In the genomic region with DNA sequence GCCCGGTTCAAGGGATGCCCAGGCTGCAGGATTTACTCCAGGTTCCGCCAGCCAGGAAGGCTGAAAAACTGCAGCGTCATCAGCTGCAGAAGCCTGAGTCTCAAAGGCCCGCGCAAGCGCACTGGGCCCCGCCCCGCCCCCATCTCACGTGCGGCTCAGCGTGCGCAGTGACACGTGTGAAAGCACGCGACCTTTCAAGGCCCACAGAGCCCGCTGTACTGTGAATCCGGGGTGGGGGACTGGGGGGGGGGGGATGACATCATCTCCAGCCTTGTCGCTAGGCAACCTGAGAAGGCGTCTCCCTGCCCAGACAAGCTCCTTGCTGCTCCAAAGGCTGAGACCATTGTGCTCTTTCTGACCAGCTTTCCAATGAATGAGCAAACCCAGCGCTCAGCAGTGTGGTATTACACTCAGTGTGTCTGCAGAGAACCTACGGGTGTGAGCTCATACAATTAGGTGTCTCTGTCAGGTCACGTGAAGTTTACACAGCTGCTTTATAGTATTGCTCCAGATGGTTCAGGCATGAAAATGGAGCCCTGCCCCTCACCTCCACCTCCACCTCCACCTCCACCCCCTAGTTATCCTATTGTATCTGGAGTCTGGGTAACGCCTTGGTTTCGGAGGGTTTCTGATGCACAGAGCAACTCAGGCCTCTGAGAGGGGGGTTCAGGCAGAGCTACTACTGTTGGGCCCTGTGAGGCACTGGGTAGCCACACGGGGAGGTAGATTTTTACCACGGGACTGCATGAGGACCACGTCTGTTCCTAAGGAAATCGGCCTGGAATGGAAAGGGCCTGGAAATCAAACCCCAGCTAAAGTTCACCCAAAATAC, we compare ENCODE assay signal across 7 mouse cellular contexts. TPM values are rescaled to one million over a fixed set of nuclear protein-coding genes. Genes with fewer than 3 reads are reported as not detected.
DNase-seq lines count a peak whose midpoint lies in the region; ATAC-seq and TF ChIP-seq lines count a peak whose summit lies in the region.

No protein-coding gene starts in this region.

- no peaks in the 10 kb centered on the region for H3K9me3 ChIP-seq in embryonic facial prominence, embryonic 12.5 days
- no peaks in the 10 kb centered on the region for H3K9me3 ChIP-seq in limb, embryonic 11.5 days (ENCODE audit: control insufficient read depth, low read length)
- no peaks in the 10 kb centered on the region for H3K9me3 ChIP-seq in midbrain, embryonic 13.5 days

- peak overlapping the region; percentile 30; the same call in 1 of the 2 replicates for H3K27ac ChIP-seq in embryonic facial prominence, embryonic 12.5 days
- peak overlapping the region; percentile 31 for H3K27ac ChIP-seq in heart, adult 2 months
- H3K27ac ChIP-seq in kidney, adult 2 months (ENCODE audit: insufficient read depth, low read depth, low read length) = no peak overlapping the region
- no peak overlapping the region for H3K27ac ChIP-seq in limb, embryonic 11.5 days (replicated peaks; ENCODE audit: low read depth, low read length)
- H3K27ac ChIP-seq in midbrain, embryonic 13.5 days = peak overlapping the region; percentile 68

- peak; percentile 57 for TF ChIP-seq POLR2A in heart, adult 2 months (IDR thresholded peaks at IDR 0.05; ENCODE audit: insufficient read depth, low read depth, low read length)
- no peak for TF ChIP-seq POLR2A in kidney, adult 2 months (IDR thresholded peaks at IDR 0.05; ENCODE audit: low read depth, low read length)

- no peak for TF ChIP-seq CTCF in heart, adult 2 months (IDR thresholded peaks at IDR 0.05)
- no peak for TF ChIP-seq CTCF in kidney, adult 2 months (conservative IDR thresholded peaks at IDR 0.05; ENCODE audit: insufficient read depth, insufficient read length, low read depth, low read length)

- peaks cover 10% of the 10 kb centered on the region; the same call in 1 of the 2 replicates for H3K4me1 ChIP-seq in embryonic facial prominence, embryonic 12.5 days
- H3K4me1 ChIP-seq in heart, adult 2 months (ENCODE audit: control insufficient read depth, insufficient read depth, low read length) = peaks cover 13% of the 10 kb centered on the region
- H3K4me1 ChIP-seq in kidney, adult 2 months (ENCODE audit: control insufficient read depth, insufficient read depth, low read length) = peaks cover 5% of the 10 kb centered on the region; the same call in 1 of the 2 replicates
- H3K4me1 ChIP-seq in limb, embryonic 11.5 days (ENCODE audit: control insufficient read depth, insufficient read depth, low read length) = peaks cover 10% of the 10 kb centered on the region
- H3K4me1 ChIP-seq in midbrain, embryonic 13.5 days (replicated peaks) = peaks cover 22% of the 10 kb centered on the region

- H3K9ac ChIP-seq in embryonic facial prominence, embryonic 12.5 days = peak overlapping the region; percentile 36; the same call in 1 of the 2 replicates
- H3K9ac ChIP-seq in heart, adult 2 months (ENCODE audit: low read depth, low read length) = peak overlapping the region; percentile 36; the same call in 1 of the 2 replicates
- no peak overlapping the region for H3K9ac ChIP-seq in limb, embryonic 11.5 days (ENCODE audit: low read length)
- H3K9ac ChIP-seq in midbrain, embryonic 13.5 days (replicated peaks) = peak overlapping the region; percentile 39; the same call in 1 of the 2 replicates

- peak overlapping the region; percentile 25 for H3K4me3 ChIP-seq in embryonic facial prominence, embryonic 12.5 days
- no peak overlapping the region for H3K4me3 ChIP-seq in heart, adult 2 months
- H3K4me3 ChIP-seq in kidney, adult 2 months (ENCODE audit: insufficient read depth, low read depth, low read length) = no peak overlapping the region
- H3K4me3 ChIP-seq in limb, embryonic 11.5 days (ENCODE audit: low read depth, low read length) = peak overlapping the region; percentile 16
- peak overlapping the region; percentile 23 for H3K4me3 ChIP-seq in midbrain, embryonic 13.5 days (replicated peaks)

- H3K36me3 ChIP-seq in embryonic facial prominence, embryonic 12.5 days = no peaks in the 10 kb centered on the region
- peaks cover 11% of the 10 kb centered on the region for H3K36me3 ChIP-seq in heart, adult 2 months (ENCODE audit: control insufficient read depth, insufficient read depth, low read length)
- H3K36me3 ChIP-seq in kidney, adult 2 months (ENCODE audit: control insufficient read depth, insufficient read depth, low read length) = no peaks in the 10 kb centered on the region
- H3K36me3 ChIP-seq in limb, embryonic 11.5 days (ENCODE audit: control insufficient read depth, insufficient read depth, low read length) = no peaks in the 10 kb centered on the region
- no peaks in the 10 kb centered on the region for H3K36me3 ChIP-seq in midbrain, embryonic 13.5 days

- peak; percentile 89 for ATAC-seq in embryonic facial prominence, embryonic 12.5 days (ENCODE audit: insufficient number of reproducible peaks, insufficient read depth, low FRiP score, low TSS enrichment)
- ATAC-seq in limb, embryonic 11.5 days (ENCODE audit: insufficient number of reproducible peaks, low FRiP score, low TSS enrichment, low read depth) = peak; percentile 89
- peak; percentile 97 for ATAC-seq in midbrain, embryonic 13.5 days

- H3K27me3 ChIP-seq in embryonic facial prominence, embryonic 12.5 days = no peaks in the 10 kb centered on the region
- H3K27me3 ChIP-seq in heart, adult 2 months (ENCODE audit: control insufficient read depth, insufficient read depth, low read length) = no peaks in the 10 kb centered on the region
- H3K27me3 ChIP-seq in kidney, adult 2 months (replicated peaks; ENCODE audit: control insufficient read depth, insufficient read depth, low read length) = no peaks in the 10 kb centered on the region
- H3K27me3 ChIP-seq in limb, embryonic 11.5 days (ENCODE audit: control insufficient read depth, insufficient read depth, low read length) = no peaks in the 10 kb centered on the region
- peaks cover 52% of the 10 kb centered on the region for H3K27me3 ChIP-seq in midbrain, embryonic 13.5 days

- peak; percentile 88 for TF ChIP-seq EP300 in heart, adult 2 months (IDR thresholded peaks at IDR 0.05; ENCODE audit: insufficient read depth, low read depth, low read length)

- peak; percentile 96 for DNase-seq in adrenal gland, postnatal 25 days
- DNase-seq in heart, adult 2 months = peak; percentile 95 to 98
- peak; percentile 99 for DNase-seq in kidney, adult 2 months
- DNase-seq in limb, embryonic 11.5 days (ENCODE audit: low spot score) = peak; percentile 96
- DNase-seq in spleen, adult 12 weeks (ENCODE audit: low spot score) = peak; percentile 72

- intact Hi-C loops in heart, adult 2 months (cut with DNase I) = loop anchor here (2.0 kb wide), 1 partner anchor 415 kb away; no protein-coding TSS in a partner anchor

- 5% methylated on average over 28 of the region's 28 CpGs for WGBS in embryonic facial prominence, embryonic 12.5 days
- WGBS in heart, adult 2 months = 13% methylated on average over 28 of the region's 28 CpGs
- 15% methylated on average over 28 of the region's 28 CpGs for WGBS in kidney, adult 2 months
- 8% methylated on average over 28 of the region's 28 CpGs for WGBS in limb, embryonic 11.5 days
- 2% methylated on average over 27 of the region's 28 CpGs for WGBS in midbrain, embryonic 13.5 days

- H3K4me2 ChIP-seq in embryonic facial prominence, embryonic 12.5 days (replicated peaks) = peak overlapping the region; percentile 48
- H3K4me2 ChIP-seq in limb, embryonic 11.5 days (ENCODE audit: low read depth, severe bottlenecking) = peak overlapping the region; percentile 41
- H3K4me2 ChIP-seq in midbrain, embryonic 13.5 days (replicated peaks) = peak overlapping the region; percentile 50

- H3K79me2 ChIP-seq in heart, adult 2 months (replicated peaks; ENCODE audit: control insufficient read depth, insufficient read depth, low read length) = 0 out of 2 replicates have a peak, but pooled peaks cover 1% of the 10 kb centered on the region

RNA-seq across cellular contexts. Expression of a gene that starts 9.4 kb away (rescaled TPM):
- 12.3 and 16.2 TPM in 2 replicates for total RNA-seq in adrenal gland, postnatal 25 days (2021)
- polyA plus RNA-seq in embryonic facial prominence, embryonic 12.5 days (2016; fragmentation: Nextera tagmentation; extraction: Ambion mirVana) = 1.9 and 2.6 TPM in 2 replicates
- total RNA-seq in heart, adult 2 months (2021) = 10 to 100 TPM; 10.4 to 32.3 TPM
- 4.7 and 4.9 TPM in 2 replicates for polyA plus RNA-seq in heart, adult 2 months (2012; rRNA removed)
- polyA plus RNA-seq in kidney, adult 2 months (2012; rRNA removed) = 1.8 TPM in 2 replicates
- 0.49 and 0.70 TPM in 2 replicates for polyA plus RNA-seq in limb, embryonic 11.5 days (2014; fragmentation: Nextera tagmentation; extraction: Ambion mirVana)
- 3.9 TPM in 2 replicates for polyA plus RNA-seq in midbrain, embryonic 13.5 days (2015; fragmentation: Nextera tagmentation; extraction: Ambion mirVana)

Comparison
In these comparisons a context has a peak if more than half of its experiments do, and no peak if none do; other contexts are left out.
1. H3K27ac ChIP-seq: peak in embryonic facial prominence, embryonic 12.5 days (single experiment), heart, adult 2 months (single experiment) and midbrain, embryonic 13.5 days (single experiment); none in kidney, adult 2 months (single experiment) and limb, embryonic 11.5 days (single experiment).
2. H3K4me3 ChIP-seq: peak in embryonic facial prominence, embryonic 12.5 days (single experiment), limb, embryonic 11.5 days (single experiment) and midbrain, embryonic 13.5 days (single experiment); none in heart, adult 2 months (single experiment) and kidney, adult 2 months (single experiment).
3. Peak in every context shown above with its lines, with median percentiles within 50 percentile points of each other: DNase-seq, ATAC-seq and H3K4me2 ChIP-seq.